Mouse (Mus musculus) embryonic facial prominence, embryonic 15.5 days (tissue): ENCODE measurements around the gene Tmem41b. TPM values are rescaled to one million over a fixed set of nuclear protein-coding genes. Genes with fewer than 3 reads are reported as not detected.

Source experiments
- polyA plus RNA-seq: library from polyadenylated mRNA; unstranded; fragments of >200 nt; fragmentation: Nextera tagmentation; extraction: Ambion mirVana; gene quantifications from 2 replicates; pipeline ENCODE4 v1.2.1, GENCODE M21; 2015

The Tmem41b gene
- polyA plus RNA-seq, 1 experiment from 2014 or later: 59.3 TPM

Other genes starting within 250 kb of the Tmem41b start
- gene Tmem9b, start 234.1 kb downstream of the Tmem41b start, polyA plus RNA-seq: 67.6 and 68.1 TPM in 2 replicates
- 1.6 and 2.6 TPM in 2 replicates for gene Nrip3, start 204.9 kb downstream of the Tmem41b start, polyA plus RNA-seq
- gene Scube2, start 121.2 kb downstream of the Tmem41b start, polyA plus RNA-seq: 3.7 and 3.9 TPM in 2 replicates
- 33.8 and 39.1 TPM in 2 replicates for gene Dennd5a, start 26.5 kb downstream of the Tmem41b start, polyA plus RNA-seq
- gene Ipo7, start 31.3 kb upstream of the Tmem41b start, polyA plus RNA-seq: 39.5 and 41.0 TPM in 2 replicates
- 16.1 and 17.3 TPM in 2 replicates for gene Zfp143, start 74.3 kb upstream of the Tmem41b start, polyA plus RNA-seq
- gene Wee1, start 135.1 kb upstream of the Tmem41b start, polyA plus RNA-seq: 22.2 and 23.9 TPM in 2 replicates
- gene Swap70, start 234.8 kb upstream of the Tmem41b start, polyA plus RNA-seq: 33.2 TPM in 2 replicates